Mouse (Mus musculus) liver, adult 2 months (tissue): Measurements from ENCODE around the gene Med27.

Source experiments
- CTCF ChIP-seq: fragments of 200-500 bp; IDR thresholded peaks from 2 replicates; pipeline ENCODE4 v1.5.1; 2011; ENCODE audit warnings: low read depth, low read length, control low read depth
- POLR2A ChIP-seq: fragments of 200-500 bp; IDR thresholded peaks from 2 replicates; pipeline ENCODE4 v1.6.1; 2011; ENCODE audit warnings: low read length, control low read depth; ENCODE audit not compliant: insufficient read depth; ENCODE audit errors: extremely low read depth

DNA sequence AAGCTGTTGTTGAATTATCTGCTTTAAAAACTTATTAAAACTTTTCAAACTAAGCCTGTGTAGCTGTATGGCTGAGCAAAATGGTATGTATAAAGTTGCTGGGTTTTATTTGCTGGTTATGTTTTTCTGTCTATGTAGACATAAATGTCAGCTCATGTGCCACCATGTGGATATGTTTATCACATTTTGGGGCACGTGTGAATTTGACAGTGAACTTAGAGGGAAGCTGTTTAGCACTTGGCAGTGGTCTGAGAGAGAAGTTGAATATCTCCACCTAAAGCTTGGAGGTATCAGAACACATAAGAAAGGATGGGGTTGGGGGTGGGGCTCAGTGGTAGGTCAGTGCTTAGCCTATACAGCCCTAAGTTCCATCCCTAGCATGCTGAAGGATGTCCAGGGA, 113.0 kb downstream of the Med27 start:
- no peak for TF ChIP-seq POLR2A
- no peak for TF ChIP-seq CTCF
